ENCODE assay signal across 12 mouse cellular contexts in genomic region chr4:89508103-89508763, GRCm38 (mm10).
DNase-seq lines count a peak whose midpoint lies in the region; ATAC-seq and TF ChIP-seq lines count a peak whose summit lies in the region.
"Had no signal": no experiment of that assay in that cellular context is flagged by ENCODE, and none has a peak within 500 bp of the region (broad histone marks: within the 10 kb centered on the region; RNA-seq: fewer than 3 reads in every experiment).

No protein-coding gene starts in this region.

- 34% methylated on average over 6 of the region's 6 CpGs for WGBS in hindbrain, embryonic 14.5 days
- WGBS in hindbrain, postnatal 0 days = 33% methylated on average over 6 of the region's 6 CpGs

- 0 out of 2 replicates have a peak overlapping the region, but pooled peaks have one; percentile 12 for H3K4me2 ChIP-seq in hindbrain, embryonic 14.5 days (replicated peaks)
- no peak overlapping the region for H3K4me2 ChIP-seq in hindbrain, postnatal 0 days (ENCODE audit: low read depth, low read length)
- H3K4me2 ChIP-seq: embryonic facial prominence, embryonic 13.5 days had no signal

- no peak for TF ChIP-seq CTCF in hindbrain, postnatal 0 days (IDR thresholded peaks at IDR 0.05; ENCODE audit: low read depth)
- no peak for TF ChIP-seq CTCF in embryonic fibroblast, embryonic 13.5 days (IDR thresholded peaks at IDR 0.05; ENCODE audit: borderline replicate concordance, insufficient read depth, low read length)

- no peaks in the 10 kb centered on the region for H3K9me3 ChIP-seq in hindbrain, embryonic 14.5 days (ENCODE audit: control insufficient read depth, low read length)
- H3K9me3 ChIP-seq in hindbrain, postnatal 0 days (ENCODE audit: low read length) = no peaks in the 10 kb centered on the region
- H3K9me3 ChIP-seq: embryonic facial prominence, embryonic 13.5 days had no signal

- DNase-seq in hindbrain, embryonic 14.5 days (ENCODE audit: low spot score) = no peak
- DNase-seq in hindbrain, postnatal 0 days (ENCODE audit: low spot score) = no peak
- peak; percentile 19 for DNase-seq in kidney, postnatal 10 days
- no peak for DNase-seq in gastrocnemius, adult 8-10 months (ENCODE audit: low spot score in 2 of 2)
- DNase-seq in frontal cortex, postnatal 36 days (ENCODE audit: low spot score in 2 of 2) = no peak
- no peak for DNase-seq in gastrocnemius, postnatal 25 days
- DNase-seq in spleen, postnatal 10 days (ENCODE audit: low spot score in 2 of 2) = no peak
- DNase-seq: cerebellum, adult 8-10 months; liver, postnatal 0 days had no signal

- ATAC-seq in hindbrain, embryonic 14.5 days (ENCODE audit: low FRiP score) = no peak
- no peak for ATAC-seq in hindbrain, postnatal 0 days
- ATAC-seq: forebrain, embryonic 14.5 days; liver, postnatal 0 days had no signal

- H3K27ac ChIP-seq in hindbrain, embryonic 14.5 days = no peak overlapping the region
- no peak overlapping the region for H3K27ac ChIP-seq in hindbrain, postnatal 0 days
- 0 out of 2 replicates have a peak overlapping the region, but pooled peaks have one; percentile 3 for H3K27ac ChIP-seq in embryonic fibroblast, embryonic 13.5 days (ENCODE audit: insufficient read depth, low read length)
- H3K27ac ChIP-seq: embryonic facial prominence, embryonic 13.5 days had no signal

- TF ChIP-seq POLR2A in embryonic fibroblast, embryonic 13.5 days (IDR thresholded peaks at IDR 0.05; ENCODE audit: low read depth, low read length) = no peak

- no peak overlapping the region for H3K9ac ChIP-seq in hindbrain, embryonic 14.5 days
- no peak overlapping the region for H3K9ac ChIP-seq in hindbrain, postnatal 0 days (replicated peaks; ENCODE audit: low read length)
- H3K9ac ChIP-seq: embryonic facial prominence, embryonic 13.5 days; liver, postnatal 0 days had no signal

- no peaks in the 10 kb centered on the region for H3K36me3 ChIP-seq in hindbrain, embryonic 14.5 days (replicated peaks; ENCODE audit: control insufficient read depth, insufficient read depth)
- H3K36me3 ChIP-seq in hindbrain, postnatal 0 days (ENCODE audit: insufficient read depth, low read length) = no peaks in the 10 kb centered on the region
- H3K36me3 ChIP-seq: embryonic facial prominence, embryonic 13.5 days had no signal

- 0 out of 2 replicates have a peak, but pooled peaks cover 7% of the 10 kb centered on the region for H3K4me1 ChIP-seq in hindbrain, embryonic 14.5 days (replicated peaks; ENCODE audit: control insufficient read depth, insufficient read depth, low read length)
- 0 out of 2 replicates have a peak, but pooled peaks cover 5% of the 10 kb centered on the region for H3K4me1 ChIP-seq in hindbrain, postnatal 0 days (ENCODE audit: insufficient read depth, low read length)
- H3K4me1 ChIP-seq in embryonic fibroblast, embryonic 13.5 days (ENCODE audit: control insufficient read depth, insufficient read depth, low read length) = peaks cover 12% of the 10 kb centered on the region
- H3K4me1 ChIP-seq: embryonic facial prominence, embryonic 13.5 days had no signal

- no peak overlapping the region for H3K4me3 ChIP-seq in hindbrain, embryonic 14.5 days (replicated peaks; ENCODE audit: low read length)
- H3K4me3 ChIP-seq in hindbrain, postnatal 0 days (ENCODE audit: low read length) = no peak overlapping the region
- no peak overlapping the region for H3K4me3 ChIP-seq in embryonic fibroblast, embryonic 13.5 days (ENCODE audit: insufficient read depth, low read length)
- H3K4me3 ChIP-seq: embryonic facial prominence, embryonic 13.5 days had no signal

- H3K27me3 ChIP-seq in hindbrain, embryonic 14.5 days (ENCODE audit: control insufficient read depth, insufficient read depth, low read length) = no peaks in the 10 kb centered on the region
- H3K27me3 ChIP-seq in hindbrain, postnatal 0 days (ENCODE audit: insufficient read depth, low read length) = no peaks in the 10 kb centered on the region
- H3K27me3 ChIP-seq: embryonic facial prominence, embryonic 13.5 days had no signal
